Mouse (Mus musculus) kidney, embryonic 14.5 days (tissue): Measurements from ENCODE around the gene Gatad2b. TPM values are rescaled to one million over a fixed set of nuclear protein-coding genes. Genes with fewer than 3 reads are reported as not detected.
A peak's percentile ranks its signal among the peaks of the same experiment; 100 is the strongest.

ENCODE experiments used
- ATAC-seq: fragments of 200-750 bp; cut with Nextera tagmentation; 2 replicates; pipeline ENCODE4 v1.8.0; 2017; ENCODE audit warnings: moderate number of reproducible peaks, mild to moderate bottlenecking, moderate TSS enrichment, moderate library complexity; ENCODE audit not compliant: low FRiP score, low TSS enrichment
- H3K27ac ChIP-seq: fragments of 300-500 bp; sonication (generic); 2 replicates; pipeline ENCODE4 v1.5.1; 2014; ENCODE audit warnings: low read depth, mild to moderate bottlenecking, low read length, moderate library complexity, mixed read lengths
- H3K27me3 ChIP-seq: fragments of 300-500 bp; sonication (generic); 2 replicates; pipeline ENCODE4 v1.6.1; 2014; ENCODE audit warnings: mild to moderate bottlenecking, low read length; ENCODE audit not compliant: control insufficient read depth, insufficient read depth
- H3K36me3 ChIP-seq: fragments of 300-500 bp; sonication (generic); 2 replicates; pipeline ENCODE4 v1.6.1; 2014; ENCODE audit warnings: low read length, mixed read lengths; ENCODE audit not compliant: control insufficient read depth, insufficient read depth
- H3K4me1 ChIP-seq: fragments of 300-500 bp; sonication (generic); 2 replicates; pipeline ENCODE4 v1.6.1; 2014; ENCODE audit warnings: low read length, mixed read lengths; ENCODE audit not compliant: control insufficient read depth, insufficient read depth
- H3K4me2 ChIP-seq: fragments of 300-500 bp; sonication (generic); replicated peaks from 2 replicates; pipeline ENCODE4 v1.6.1; 2014; ENCODE audit warnings: low read depth, mild to moderate bottlenecking, low read length
- H3K4me3 ChIP-seq: fragments of 300-500 bp; sonication (generic); 2 replicates; pipeline ENCODE4 v1.5.1; 2014; ENCODE audit warnings: mild to moderate bottlenecking, low read length
- H3K9ac ChIP-seq: fragments of 300-500 bp; sonication (generic); 2 replicates; pipeline ENCODE4 v1.6.1; 2014; ENCODE audit warnings: low read depth, mild to moderate bottlenecking, low read length, moderate library complexity
- H3K9me3 ChIP-seq: fragments of 300-500 bp; sonication (generic); 2 replicates; pipeline ENCODE4 v1.6.1; 2016; ENCODE audit warnings: low read length; ENCODE audit not compliant: control insufficient read depth
- WGBS: fragments of 180-500 bp; shearing (Covaris S2); extraction: QIAGEN DNeasy Blood & Tissue Kit; methylation state at CpG from one replicate; pipeline ENCODE4 v1.1.7; 2014; 5-methylcytosine and 5-hydroxymethylcytosine counted together
- polyA plus RNA-seq: library from polyadenylated mRNA; unstranded; fragments of >200 nt; fragmentation: Nextera tagmentation; extraction: Ambion mirVana; gene quantifications from 2 replicates; pipeline ENCODE4 v1.2.1, GENCODE M21; 2014

Gene Gatad2b
- polyA plus RNA-seq, 1 experiment from 2014 or later, result 24.5 TPM

DNA sequence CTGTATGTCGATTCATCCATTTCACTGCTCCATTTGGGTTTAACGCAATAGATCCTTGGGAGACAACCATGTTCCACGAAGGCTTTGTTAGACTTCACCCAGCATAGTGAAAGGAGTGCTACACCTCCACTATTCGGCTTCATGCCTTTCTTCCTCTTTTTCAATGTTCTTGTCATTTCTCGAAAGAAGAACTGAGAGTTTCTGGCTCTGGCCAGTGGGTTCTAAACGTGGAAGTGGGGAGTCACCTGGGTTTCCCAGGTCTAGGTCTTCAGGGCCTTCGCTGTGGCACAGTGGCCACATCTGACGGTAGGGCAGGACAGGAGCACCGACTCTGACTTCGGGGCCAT is 28.3 kb upstream of the Gatad2b start:
- H3K36me3 ChIP-seq, result peaks cover 43% of the 10 kb centered on the region
- no peak overlapping the region for H3K4me2 ChIP-seq
- peak overlapping the region; percentile 85; the same call in 1 of the 2 replicates for H3K4me3 ChIP-seq
- peaks cover 9% of the 10 kb centered on the region; the same call in 1 of the 2 replicates for H3K4me1 ChIP-seq
- H3K27ac ChIP-seq, result no peak overlapping the region; the same call in 1 of the 2 replicates
- ATAC-seq, result no peak
- H3K27me3 ChIP-seq, result no peaks in the 10 kb centered on the region
- 34% methylated on average over 10 of the region's 10 CpGs for WGBS
- H3K9ac ChIP-seq, result no peak overlapping the region
- no peaks in the 10 kb centered on the region for H3K9me3 ChIP-seq

DNA sequence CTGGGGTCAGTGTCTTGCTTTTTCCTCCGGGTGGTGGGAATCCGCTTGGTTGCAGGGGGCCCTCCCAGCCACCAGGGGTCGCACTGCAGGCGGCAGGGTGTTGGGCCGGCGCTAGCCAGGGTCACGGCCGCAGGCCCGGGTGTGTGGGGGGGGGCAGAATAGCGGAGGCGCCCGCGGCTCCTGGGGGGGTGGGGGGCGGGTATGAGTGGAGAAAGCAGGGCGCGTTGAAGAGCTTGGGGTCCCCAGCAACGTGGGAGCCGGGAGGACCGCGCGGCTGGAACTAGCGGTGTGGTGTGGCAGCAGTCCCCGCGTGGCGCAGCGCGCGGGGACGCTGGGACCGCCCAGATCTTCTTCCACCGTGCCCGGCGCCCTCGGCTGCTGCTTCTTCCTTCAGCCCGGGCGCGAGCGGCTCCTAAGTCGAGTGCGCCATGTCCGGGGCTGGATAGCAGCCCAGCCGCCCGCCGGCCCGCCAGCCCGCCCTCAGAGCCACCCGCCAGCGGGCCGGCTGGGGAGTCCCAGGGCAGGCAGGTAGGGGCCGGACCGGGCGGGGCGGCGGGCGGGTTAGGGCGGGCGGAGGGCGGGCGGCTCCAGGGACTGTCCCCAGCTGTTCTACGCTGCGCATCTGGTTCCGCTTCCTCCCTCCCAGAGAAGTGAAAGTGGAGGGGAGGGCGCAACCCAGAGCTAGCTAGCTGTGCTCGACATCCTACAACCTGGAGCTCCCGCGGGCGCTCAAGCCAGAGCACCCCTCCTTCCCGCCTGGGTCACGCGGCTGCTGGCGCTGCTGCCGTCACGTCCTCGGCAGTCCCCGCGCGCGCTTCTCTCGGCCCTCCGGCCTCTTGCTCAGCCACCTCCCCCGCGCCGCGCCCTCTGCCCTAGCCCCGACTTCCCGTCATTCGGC is 27.7 kb upstream of the Gatad2b start, which contains the start of gene Dennd4b:
Gene Dennd4b, plus strand, starts transcription at position 152 of the 898 bp plus-strand sequence.
- Histone ChIP-seq H3K4me3 (peak within 1 kb of the TSS; percentile 85), H3K9me3 (no peaks in the 10 kb centered on the region), H3K9ac (peak within 1 kb of the TSS; percentile 91), H3K27me3 (no peaks in the 10 kb centered on the region), H3K4me1 (peaks cover 9% of the 10 kb centered on the region; the same call in 1 of the 2 replicates), H3K27ac (peak within 1 kb of the TSS; percentile 97), H3K36me3 (peaks cover 37% of the 10 kb centered on the region), H3K4me2 (peak within 1 kb of the TSS; percentile 84)
- peak; percentile 91 for ATAC-seq
- under 1% methylated on average over 72 of the region's 87 CpGs for WGBS

DNA sequence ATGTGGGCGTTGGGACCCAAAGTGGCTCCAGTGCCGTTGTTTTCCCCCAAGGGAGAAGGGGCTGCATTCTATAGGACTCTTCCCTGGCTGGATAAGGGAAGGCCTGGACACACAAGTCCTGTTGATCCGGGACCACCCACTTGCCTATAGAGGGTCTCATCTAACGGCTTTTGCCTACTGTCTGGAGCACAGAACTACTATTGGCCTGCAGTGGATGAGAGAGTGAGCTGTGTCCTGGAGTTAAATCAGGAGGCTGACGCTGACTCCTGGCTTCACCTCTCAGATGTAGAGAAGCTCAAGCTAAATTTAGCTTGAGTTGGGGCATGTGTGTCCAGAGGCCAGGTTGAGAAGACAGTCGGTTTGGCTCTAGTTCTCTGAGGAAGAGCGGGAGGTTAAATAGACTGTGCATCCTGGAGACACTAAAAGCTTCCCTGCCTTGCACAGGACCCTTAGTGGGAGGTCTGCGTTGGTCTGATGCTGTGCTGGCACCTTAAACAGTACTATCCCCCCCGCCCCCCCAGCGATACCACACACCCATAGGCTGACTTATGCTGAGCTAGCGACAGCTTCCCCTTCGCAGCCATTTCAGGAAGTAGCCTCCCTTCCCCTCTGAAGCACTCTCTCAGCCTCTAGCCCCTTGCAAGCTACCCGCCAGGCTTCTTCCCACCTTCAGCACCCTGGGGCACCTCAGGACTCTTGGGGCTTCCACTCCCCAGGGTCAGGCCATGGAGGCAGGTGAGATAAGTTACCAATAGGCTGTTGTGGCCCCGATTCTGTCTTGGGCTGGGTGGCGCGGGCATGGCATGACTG is 26.8 kb upstream of the Gatad2b start:
- peak overlapping the region; percentile 84 for H3K4me2 ChIP-seq
- WGBS, result 21% methylated on average over 16 of the region's 16 CpGs
- H3K27me3 ChIP-seq, result no peaks in the 10 kb centered on the region
- H3K4me1 ChIP-seq, result peaks cover 9% of the 10 kb centered on the region; the same call in 1 of the 2 replicates
- no peaks in the 10 kb centered on the region for H3K9me3 ChIP-seq
- peaks cover 34% of the 10 kb centered on the region for H3K36me3 ChIP-seq
- H3K4me3 ChIP-seq, result peak overlapping the region; percentile 85
- no peak; the same call in 1 of the 2 replicates for ATAC-seq
- peak overlapping the region; percentile 91 for H3K9ac ChIP-seq
- peak overlapping the region; percentile 97 for H3K27ac ChIP-seq

DNA sequence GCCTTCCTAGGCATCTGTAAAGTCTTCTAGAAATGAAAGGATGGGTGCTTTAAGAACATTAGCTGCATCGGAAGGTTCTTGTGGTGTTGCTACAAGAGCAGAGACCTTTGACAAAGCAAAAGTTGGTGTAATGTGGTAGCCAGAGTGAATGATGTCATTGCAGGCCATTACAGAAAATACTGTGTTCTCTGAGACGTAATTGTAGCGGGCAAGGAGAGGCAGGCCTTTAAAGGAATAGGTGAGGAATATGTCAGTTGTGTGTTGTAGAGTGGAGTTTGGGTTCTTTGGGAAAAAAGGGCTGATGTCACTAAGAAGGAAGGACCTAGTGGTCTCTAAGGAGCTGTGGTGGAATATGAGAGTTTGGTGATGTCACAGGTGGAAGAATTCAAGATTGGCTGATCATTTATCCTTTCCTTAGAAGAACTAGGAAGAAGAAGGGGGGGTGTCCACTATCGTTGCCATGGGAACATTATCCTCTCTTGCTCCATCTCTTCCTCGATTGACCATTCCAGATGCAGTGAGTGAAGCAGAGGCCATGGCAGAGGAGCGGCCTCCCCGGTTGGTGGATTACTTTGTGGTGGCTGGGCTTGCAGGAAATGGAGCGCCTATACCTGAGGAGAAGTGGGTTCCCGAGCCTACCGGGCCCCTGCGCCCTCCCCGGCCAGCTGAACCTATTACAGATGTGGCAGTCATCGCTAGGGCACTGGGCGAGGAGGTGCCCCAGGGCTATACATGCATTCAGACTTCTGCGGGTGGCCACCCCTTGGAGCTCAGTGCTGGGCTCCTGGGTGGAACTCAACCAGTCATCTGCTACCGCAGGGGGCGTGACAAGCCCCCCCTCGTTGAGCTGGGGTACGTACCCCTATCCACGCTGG is 25.8 kb upstream of the Gatad2b start:
- Histone ChIP-seq H3K9ac (no peak overlapping the region; the same call in 1 of the 2 replicates), H3K27ac (no peak overlapping the region; the same call in 1 of the 2 replicates), H3K27me3 (no peaks in the 10 kb centered on the region), H3K4me3 (no peak overlapping the region), H3K4me1 (peaks cover 9% of the 10 kb centered on the region; the same call in 1 of the 2 replicates), H3K4me2 (peak overlapping the region; percentile 84), H3K36me3 (peaks cover 25% of the 10 kb centered on the region), H3K9me3 (no peaks in the 10 kb centered on the region)
- ATAC-seq, result no peak
- WGBS, result 95% methylated on average over 20 of the region's 20 CpGs

DNA sequence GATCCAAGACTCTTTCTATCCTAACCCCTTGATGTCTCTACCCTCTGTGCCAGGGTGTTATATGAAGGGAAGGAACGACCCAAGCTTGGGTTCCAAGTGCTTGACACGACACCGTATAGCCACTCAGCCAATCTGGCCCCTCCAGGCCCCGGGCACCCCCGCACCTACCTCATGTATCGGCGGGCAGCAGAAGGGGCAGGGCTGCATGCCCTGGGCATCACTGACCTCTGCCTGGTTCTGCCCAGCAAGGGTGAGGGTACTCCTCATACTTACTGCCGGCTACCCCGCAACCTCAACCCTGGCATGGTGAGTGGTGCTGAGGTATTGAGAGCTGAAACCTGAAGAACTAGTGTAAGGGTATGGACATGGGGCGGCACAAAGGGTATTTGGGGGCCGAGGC is 24.8 kb upstream of the Gatad2b start:
- no peak overlapping the region for H3K27ac ChIP-seq
- no peak overlapping the region for H3K4me2 ChIP-seq
- no peak for ATAC-seq
- H3K9ac ChIP-seq, result no peak overlapping the region
- WGBS, result 96% methylated on average over 11 of the region's 11 CpGs
- peaks cover 18% of the 10 kb centered on the region for H3K36me3 ChIP-seq
- H3K9me3 ChIP-seq, result no peaks in the 10 kb centered on the region
- peaks cover 9% of the 10 kb centered on the region; the same call in 1 of the 2 replicates for H3K4me1 ChIP-seq
- no peaks in the 10 kb centered on the region for H3K27me3 ChIP-seq
- no peak overlapping the region for H3K4me3 ChIP-seq

DNA sequence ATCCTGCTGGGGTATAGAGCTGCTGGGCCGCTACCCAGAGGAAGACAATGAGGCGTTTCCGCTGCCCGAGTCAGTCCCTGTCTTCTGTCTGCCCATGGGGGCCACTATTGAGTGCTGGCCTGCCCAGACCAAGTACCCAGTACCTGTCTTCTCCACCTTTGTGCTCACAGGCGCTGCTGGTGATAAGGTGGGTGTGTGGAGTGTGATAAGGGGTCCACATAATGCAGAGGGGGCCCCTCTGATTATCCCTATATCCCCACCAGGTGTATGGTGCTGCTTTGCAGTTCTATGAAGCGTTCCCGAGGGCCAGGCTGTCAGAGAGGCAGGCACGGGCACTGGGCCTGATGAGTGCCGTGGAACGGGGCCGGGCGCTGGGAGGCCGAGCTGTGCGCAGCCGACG is 24.0 kb upstream of the Gatad2b start:
- Histone ChIP-seq H3K4me2 (no peak overlapping the region), H3K4me1 (peaks cover 9% of the 10 kb centered on the region; the same call in 1 of the 2 replicates), H3K9ac (no peak overlapping the region), H3K4me3 (no peak overlapping the region), H3K36me3 (peaks cover 18% of the 10 kb centered on the region), H3K27me3 (no peaks in the 10 kb centered on the region), H3K27ac (no peak overlapping the region), H3K9me3 (no peaks in the 10 kb centered on the region)
- 94% methylated on average over 16 of the region's 16 CpGs for WGBS
- no peak for ATAC-seq

DNA sequence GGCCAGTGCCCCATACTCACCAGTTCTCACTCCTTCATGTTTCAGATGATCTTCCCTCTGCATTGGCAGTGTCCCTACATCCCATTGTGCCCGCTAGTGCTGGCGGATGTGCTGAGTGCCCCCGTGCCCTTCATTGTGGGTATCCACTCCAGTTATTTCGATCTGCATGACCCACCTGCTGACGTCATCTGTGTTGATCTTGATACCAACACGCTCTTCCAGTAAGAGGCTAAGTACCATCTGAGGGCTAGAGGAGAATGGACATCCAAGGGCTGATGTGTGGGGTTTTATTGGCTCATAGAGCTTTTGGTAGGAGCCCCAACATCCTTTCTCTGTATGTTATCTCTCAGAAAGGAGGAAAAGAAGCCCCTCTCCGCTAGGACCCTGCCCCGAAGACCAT is 22.2 kb upstream of the Gatad2b start:
- no peak overlapping the region for H3K27ac ChIP-seq
- 93% methylated on average over 8 of the region's 8 CpGs for WGBS
- H3K4me2 ChIP-seq, result no peak overlapping the region
- no peaks in the 10 kb centered on the region for H3K9me3 ChIP-seq
- no peak overlapping the region for H3K4me3 ChIP-seq
- ATAC-seq, result no peak
- peaks cover 9% of the 10 kb centered on the region; the same call in 1 of the 2 replicates for H3K4me1 ChIP-seq
- H3K9ac ChIP-seq, result no peak overlapping the region
- peaks cover 20% of the 10 kb centered on the region for H3K36me3 ChIP-seq
- no peaks in the 10 kb centered on the region for H3K27me3 ChIP-seq

DNA sequence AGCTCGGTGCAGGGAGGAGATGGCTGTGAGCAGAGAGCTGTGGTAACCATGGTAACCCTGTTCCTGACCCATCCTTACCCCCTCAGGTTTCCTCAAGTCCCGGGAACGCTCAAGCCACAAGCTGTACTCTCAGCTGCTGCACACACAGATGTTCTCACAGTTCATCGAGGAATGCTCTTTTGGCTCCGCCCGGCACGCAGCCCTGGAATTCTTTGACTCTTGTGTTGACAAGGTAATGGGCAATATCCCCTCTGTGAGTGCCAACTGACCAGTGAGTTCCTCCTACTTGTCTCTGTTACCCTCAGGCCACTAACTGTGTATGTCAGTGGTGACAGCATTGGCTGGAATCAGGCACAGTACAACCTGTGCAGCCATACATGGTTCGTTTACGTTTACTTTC is 20.8 kb upstream of the Gatad2b start:
- no peak for ATAC-seq
- H3K9ac ChIP-seq, result no peak overlapping the region
- no peak overlapping the region for H3K4me2 ChIP-seq
- H3K27me3 ChIP-seq, result no peaks in the 10 kb centered on the region
- H3K27ac ChIP-seq, result no peak overlapping the region
- H3K36me3 ChIP-seq, result peaks cover 20% of the 10 kb centered on the region
- H3K9me3 ChIP-seq, result no peaks in the 10 kb centered on the region
- no peaks in the 10 kb centered on the region for H3K4me1 ChIP-seq
- no peak overlapping the region for H3K4me3 ChIP-seq
- 75% methylated on average over 9 of the region's 9 CpGs for WGBS
